Mouse (Mus musculus) liver, postnatal 0 days (tissue): ENCODE data around the gene R3hdm2. TPM values are rescaled to one million over a fixed set of nuclear protein-coding genes. Genes with fewer than 3 reads are reported as not detected.
A peak's percentile ranks its signal among the peaks of the same experiment; 100 is the strongest.

Experiments
- ATAC-seq: fragments of 200-750 bp; cut with Nextera tagmentation; 2 replicates; pipeline ENCODE4 v1.8.0; 2017; ENCODE audit warnings: mild to moderate bottlenecking, moderate library complexity
- DNase-seq: peaks from one replicate; pipeline ENCODE4 v3.0.0-alpha.2; 2016
- H3K27ac ChIP-seq: fragments of 300-500 bp; sonication (generic); 2 replicates; pipeline ENCODE4 v1.5.1; 2014; ENCODE audit warnings: antibody characterized with exemption, moderate library complexity, mild to moderate bottlenecking, low read depth
- H3K27me3 ChIP-seq: fragments of 300-500 bp; sonication (generic); 2 replicates; pipeline ENCODE4 v1.6.1; 2014; ENCODE audit warnings: low read length, control low read depth, mixed read lengths; ENCODE audit not compliant: insufficient read depth
- H3K36me3 ChIP-seq: fragments of 300-500 bp; sonication (generic); replicated peaks from 2 replicates; pipeline ENCODE4 v1.6.1; 2014; ENCODE audit warnings: mild to moderate bottlenecking, control low read depth, low read length, moderate library complexity, mixed read lengths; ENCODE audit not compliant: insufficient read depth
- H3K4me1 ChIP-seq: fragments of 300-500 bp; sonication (generic); 2 replicates; pipeline ENCODE4 v1.6.1; 2014; ENCODE audit warnings: antibody characterized with exemption, mild to moderate bottlenecking, control low read depth; ENCODE audit not compliant: insufficient read depth
- H3K4me2 ChIP-seq: fragments of 300-500 bp; sonication (generic); 2 replicates; pipeline ENCODE4 v1.6.1; 2014; ENCODE audit warnings: low read depth, mild to moderate bottlenecking, low read length, moderate library complexity, mixed read lengths
- H3K4me3 ChIP-seq: fragments of 300-500 bp; sonication (generic); 2 replicates; pipeline ENCODE4 v1.5.1; 2014; ENCODE audit warnings: low read depth, low read length
- H3K9ac ChIP-seq: fragments of 300-500 bp; sonication (generic); replicated peaks from 2 replicates; pipeline ENCODE4 v1.6.1; 2014; ENCODE audit warnings: mild to moderate bottlenecking, moderate library complexity
- H3K9me3 ChIP-seq: fragments of 300-500 bp; sonication (generic); 2 replicates; pipeline ENCODE4 v1.6.1; 2016; ENCODE audit warnings: mild to moderate bottlenecking, control low read depth, low read length, mixed read lengths
- CTCF ChIP-seq: sonication (generic); IDR thresholded peaks from 2 replicates; pipeline ENCODE4 v1.5.1; 2016; ENCODE audit warnings: antibody characterized with exemption, low read depth
- EP300 ChIP-seq: IDR thresholded peaks from 2 replicates; pipeline ENCODE4 v1.6.1; 2016; ENCODE audit warnings: antibody characterized with exemption, low read depth, mild to moderate bottlenecking
- WGBS: fragments of 180-500 bp; shearing (Covaris S2); extraction: QIAGEN DNeasy Blood & Tissue Kit; methylation state at CpG from one replicate; pipeline ENCODE4 v1.1.7; 2014; ENCODE audit not compliant: insufficient replicate concordance; 5-methylcytosine and 5-hydroxymethylcytosine counted together
- polyA plus RNA-seq: library from polyadenylated mRNA; unstranded; fragments of >200 nt; fragmentation: Nextera tagmentation; extraction: Ambion mirVana; gene quantifications from 2 replicates; pipeline ENCODE4 v1.2.1, GENCODE M21; 2015

Gene R3hdm2
- polyA plus RNA-seq, 1 experiment from 2014 or later = 16.6 TPM

DNA sequence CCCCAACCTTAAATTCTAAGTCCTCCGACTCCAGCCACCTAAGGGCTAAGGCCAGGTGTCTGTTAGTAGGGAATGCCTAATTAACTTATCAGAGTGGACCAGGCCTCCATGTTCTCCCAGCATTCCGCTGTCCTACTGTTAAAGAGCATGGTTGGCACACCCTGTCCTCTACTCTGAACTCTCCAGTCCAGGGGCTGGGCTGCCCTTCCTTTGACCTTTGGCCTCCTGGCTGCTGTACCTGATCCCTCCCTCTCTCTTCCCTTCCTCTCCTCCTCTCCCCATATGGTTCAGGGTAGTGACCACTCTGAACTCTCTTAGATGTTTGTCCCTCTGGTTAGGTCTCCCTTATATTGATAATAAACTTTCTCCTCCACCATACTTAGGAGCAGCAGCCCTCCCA lies 45.7 kb downstream of the R3hdm2 start:
- Histone ChIP-seq H3K9ac (no peak overlapping the region), H3K4me3 (no peak overlapping the region), H3K9me3 (no peaks in the 10 kb centered on the region), H3K4me1 (peaks cover 23% of the 10 kb centered on the region), H3K36me3 (peaks cover under 1% of the 10 kb centered on the region; the same call in 1 of the 2 replicates), H3K27me3 (no peaks in the 10 kb centered on the region), H3K4me2 (no peak overlapping the region), H3K27ac (no peak overlapping the region)
- DNase-seq (peak; percentile 19), ATAC-seq (peak; percentile 76)
- TF ChIP-seq EP300 (no peak), CTCF (no peak)
- WGBS = 73% methylated on average over 2 of the region's 2 CpGs

DNA sequence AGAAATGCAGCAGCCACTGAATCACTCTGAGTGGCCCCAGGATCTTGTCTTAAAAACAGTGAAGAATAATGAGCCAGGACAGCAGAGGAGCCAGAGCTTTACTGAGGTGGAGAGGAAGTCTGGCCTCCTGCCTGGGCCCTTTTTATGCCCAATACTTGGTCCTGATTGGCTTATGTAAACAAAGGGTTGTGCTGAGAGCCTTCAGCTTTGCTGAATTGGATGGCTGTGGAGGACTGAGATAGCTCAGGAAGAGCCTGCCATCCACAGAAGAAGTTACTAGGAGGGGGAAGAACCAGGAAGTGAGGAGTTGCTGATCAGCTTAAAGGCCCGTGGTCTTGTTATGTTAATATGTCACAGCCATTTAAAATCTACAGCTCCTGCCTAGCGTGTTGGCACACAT lies 46.5 kb downstream of the R3hdm2 start:
- ATAC-seq (no peak), DNase-seq (no peak)
- no peak overlapping the region for H3K4me3 ChIP-seq
- no peaks in the 10 kb centered on the region for H3K27me3 ChIP-seq
- 0 out of 2 replicates have a peak overlapping the region, but pooled peaks have one; percentile 1 for H3K27ac ChIP-seq
- H3K9ac ChIP-seq = no peak overlapping the region
- H3K9me3 ChIP-seq = no peaks in the 10 kb centered on the region
- peaks cover 23% of the 10 kb centered on the region for H3K4me1 ChIP-seq
- H3K36me3 ChIP-seq = peaks cover 4% of the 10 kb centered on the region; the same call in 1 of the 2 replicates
- TF ChIP-seq CTCF (no peak), EP300 (no peak)
- 40% methylated on average over 2 of the region's 2 CpGs for WGBS
- H3K4me2 ChIP-seq = no peak overlapping the region

DNA sequence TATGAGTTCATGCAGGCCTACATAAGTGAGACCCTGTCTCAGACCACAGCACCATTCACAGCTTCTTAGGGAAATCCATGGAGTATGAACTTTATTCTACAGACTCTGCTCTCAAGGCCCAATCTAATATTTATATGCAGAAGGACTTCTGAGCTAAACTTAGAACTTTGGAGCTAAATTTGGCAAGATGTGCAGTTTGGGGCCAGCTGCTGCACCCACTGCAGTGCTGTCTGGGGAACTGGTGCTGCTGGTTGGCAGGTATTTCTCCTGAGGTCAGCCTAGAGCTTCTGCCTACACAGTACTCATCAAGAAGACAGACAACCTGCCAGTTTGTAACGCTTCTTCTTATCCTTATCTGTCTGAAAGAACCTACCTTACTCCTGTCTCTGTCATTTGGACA lies 47.0 kb downstream of the R3hdm2 start:
- no peak overlapping the region for H3K4me2 ChIP-seq
- H3K4me1 ChIP-seq = peaks cover 20% of the 10 kb centered on the region
- peaks cover 4% of the 10 kb centered on the region; the same call in 1 of the 2 replicates for H3K36me3 ChIP-seq
- TF ChIP-seq CTCF = no peak
- H3K27me3 ChIP-seq = no peaks in the 10 kb centered on the region
- 54% methylated on average over 1 of the region's 1 CpGs for WGBS
- DNase-seq (no peak), ATAC-seq (no peak)
- no peak overlapping the region for H3K9ac ChIP-seq
- no peaks in the 10 kb centered on the region for H3K9me3 ChIP-seq
- 0 out of 2 replicates have a peak overlapping the region, but pooled peaks have one; percentile 1 for H3K27ac ChIP-seq
- H3K4me3 ChIP-seq = no peak overlapping the region

DNA sequence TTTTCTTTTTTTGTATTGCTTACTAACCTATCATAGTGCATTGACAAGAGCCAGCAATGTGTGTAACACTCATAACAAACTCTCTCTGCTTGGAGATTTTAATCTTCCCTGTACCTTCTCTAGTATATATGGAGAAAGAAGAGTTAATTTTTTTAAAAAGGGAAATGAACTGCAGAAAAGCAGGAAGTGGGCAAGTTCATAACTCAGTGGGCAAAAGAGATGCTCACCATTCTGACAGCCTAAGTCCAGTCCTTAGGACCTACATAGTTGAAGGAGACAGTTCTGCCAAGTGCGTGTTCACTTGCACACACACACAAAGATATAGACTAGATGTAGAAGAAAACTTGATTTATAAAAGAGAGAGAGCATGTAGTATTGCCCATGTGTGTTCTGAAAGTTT lies 47.9 kb downstream of the R3hdm2 start:
- H3K27ac ChIP-seq = no peak overlapping the region
- H3K4me2 ChIP-seq = no peak overlapping the region
- TF ChIP-seq CTCF (no peak), EP300 (no peak)
- no peaks in the 10 kb centered on the region for H3K9me3 ChIP-seq
- no peak overlapping the region for H3K4me3 ChIP-seq
- peaks cover 18% of the 10 kb centered on the region for H3K4me1 ChIP-seq
- peaks cover 4% of the 10 kb centered on the region; the same call in 1 of the 2 replicates for H3K36me3 ChIP-seq
- 58% methylated on average over 1 of the region's 1 CpGs for WGBS
- DNase-seq (no peak), ATAC-seq (no peak)
- H3K27me3 ChIP-seq = no peaks in the 10 kb centered on the region
- no peak overlapping the region for H3K9ac ChIP-seq

DNA sequence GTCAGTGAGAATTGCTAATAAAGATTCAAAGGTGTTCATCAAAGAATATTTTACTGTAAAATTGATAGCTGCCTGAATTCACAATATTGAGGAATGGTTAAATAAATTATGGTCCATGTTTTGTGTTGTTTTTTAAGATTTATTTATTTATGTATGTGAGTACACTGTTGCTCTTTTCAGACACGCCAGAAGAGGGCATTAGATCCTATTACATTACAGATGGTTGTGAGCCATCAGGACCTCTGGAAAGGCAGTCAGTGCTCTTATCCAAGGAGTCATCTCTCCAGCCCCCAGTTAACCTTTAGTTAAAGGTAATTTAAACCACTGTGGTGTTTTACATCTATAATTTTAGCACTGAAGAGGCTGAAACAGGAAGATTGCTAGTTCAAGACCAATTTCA lies 49.4 kb downstream of the R3hdm2 start:
- no peak overlapping the region for H3K4me2 ChIP-seq
- TF ChIP-seq EP300 = no peak
- 0 out of 2 replicates have a peak, but pooled peaks have one; percentile 3 for TF ChIP-seq CTCF
- WGBS = 51% methylated on average over 1 of the region's 1 CpGs
- H3K27me3 ChIP-seq = no peaks in the 10 kb centered on the region
- DNase-seq = no peak
- H3K27ac ChIP-seq = no peak overlapping the region
- peaks cover 18% of the 10 kb centered on the region for H3K4me1 ChIP-seq
- peaks cover 4% of the 10 kb centered on the region; the same call in 1 of the 2 replicates for H3K36me3 ChIP-seq
- ATAC-seq = no peak
- H3K9me3 ChIP-seq = no peaks in the 10 kb centered on the region
- no peak overlapping the region for H3K9ac ChIP-seq
- H3K4me3 ChIP-seq = no peak overlapping the region

DNA sequence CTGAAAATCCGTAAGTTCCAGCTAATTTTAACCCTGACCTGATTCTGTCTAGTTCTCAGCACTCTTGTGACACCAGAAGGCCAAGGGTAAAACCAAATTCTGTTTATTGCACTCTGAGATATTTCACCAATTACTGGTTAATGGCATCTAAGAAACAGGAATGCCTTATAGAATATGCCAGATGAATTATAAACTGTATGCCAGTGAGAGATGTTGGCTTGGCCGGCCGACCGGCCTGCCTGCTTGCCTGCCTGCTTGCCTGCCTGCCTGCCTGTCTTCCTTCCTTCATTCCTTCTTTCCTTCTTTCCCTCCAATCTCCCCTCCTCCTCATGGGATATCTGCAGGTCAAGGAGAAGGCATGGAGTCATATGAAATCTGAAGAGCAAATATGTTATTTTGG lies 52.3 kb downstream of the R3hdm2 start:
- peaks cover 7% of the 10 kb centered on the region; the same call in 1 of the 2 replicates for H3K36me3 ChIP-seq
- no peaks in the 10 kb centered on the region for H3K9me3 ChIP-seq
- H3K27ac ChIP-seq = no peak overlapping the region
- no peak overlapping the region for H3K9ac ChIP-seq
- no peak for ATAC-seq
- H3K4me3 ChIP-seq = no peak overlapping the region
- H3K4me1 ChIP-seq = peaks cover under 1% of the 10 kb centered on the region
- TF ChIP-seq EP300 (no peak), CTCF (no peak)
- H3K27me3 ChIP-seq = no peaks in the 10 kb centered on the region
- H3K4me2 ChIP-seq = no peak overlapping the region
- 83% methylated on average over 4 of the region's 4 CpGs for WGBS
- no peak for DNase-seq
